Mouse (Mus musculus) retina, embryonic 14.5 days (tissue): ENCODE results near the gene Cdc6.
"Not testable (repeated sequence)": the region's sequence is repeated elsewhere in the genome, so short reads cannot be mapped to it uniquely, and the experiment has no call there.

Experiments
- DNase-seq: peaks from one replicate; pipeline ENCODE4 v3.0.0-alpha.2; 2015; ENCODE audit warnings: low spot score

The Cdc6 gene

DNA sequence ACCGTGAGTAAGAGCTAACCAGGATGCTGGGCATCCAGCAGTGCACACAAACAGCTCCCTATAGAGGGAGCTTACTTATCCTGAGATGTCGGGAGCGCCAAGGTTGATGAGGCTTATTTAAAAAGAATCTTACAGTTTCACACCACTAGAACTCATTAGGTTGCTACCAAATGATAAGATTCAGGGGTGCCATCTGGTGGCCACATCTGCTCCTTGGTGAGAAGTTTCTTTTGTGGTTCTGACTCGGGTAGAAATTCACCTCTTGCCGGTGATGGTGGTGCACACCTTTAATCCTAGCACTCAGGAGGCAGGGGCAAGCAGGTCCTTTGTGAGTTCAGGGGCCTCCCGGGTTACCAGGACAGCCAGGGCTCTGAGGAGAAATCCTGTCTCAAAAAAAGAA is 2.1 kb downstream of the Cdc6 start:
- peak; percentile 70 for DNase-seq

DNA sequence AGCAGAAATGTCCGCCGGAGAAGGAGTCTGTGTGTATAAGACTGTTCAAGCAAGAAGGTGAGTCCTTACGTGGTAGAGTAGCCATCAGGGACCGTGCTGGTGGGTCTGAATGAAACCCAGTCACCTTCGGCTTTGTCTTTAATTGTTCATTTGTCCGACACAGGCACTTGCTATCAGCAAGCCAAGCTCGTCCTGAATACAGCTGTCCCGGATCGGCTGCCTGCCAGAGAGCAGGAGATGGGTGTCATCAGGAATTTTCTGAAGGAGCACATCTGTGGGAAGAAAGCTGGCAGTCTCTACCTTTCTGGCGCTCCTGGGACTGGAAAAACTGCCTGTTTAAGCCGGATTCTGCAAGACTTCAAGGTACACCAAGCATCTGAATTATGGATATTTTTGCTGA is 2.8 kb downstream of the Cdc6 start:
- no peak for DNase-seq

DNA sequence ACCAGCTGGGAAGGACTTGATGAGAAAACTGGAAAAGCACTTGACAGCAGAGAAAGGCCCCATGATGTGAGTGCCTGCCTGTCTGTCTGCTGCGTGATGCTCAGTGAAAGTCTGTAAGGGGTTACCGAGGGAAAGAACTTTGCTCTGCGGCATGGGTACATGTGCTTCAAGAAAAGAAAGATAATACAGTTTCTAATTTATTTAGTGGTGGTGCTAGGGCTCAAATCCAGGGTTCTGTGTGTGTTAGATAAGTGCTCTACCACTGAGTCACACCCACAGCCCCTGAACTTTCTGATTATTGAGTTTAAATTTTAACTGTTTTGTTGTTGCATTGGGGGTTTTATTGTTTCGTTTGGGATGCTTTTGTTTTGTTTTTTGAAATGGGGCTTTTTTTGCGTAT is 3.9 kb downstream of the Cdc6 start:
- DNase-seq: no peak

DNA sequence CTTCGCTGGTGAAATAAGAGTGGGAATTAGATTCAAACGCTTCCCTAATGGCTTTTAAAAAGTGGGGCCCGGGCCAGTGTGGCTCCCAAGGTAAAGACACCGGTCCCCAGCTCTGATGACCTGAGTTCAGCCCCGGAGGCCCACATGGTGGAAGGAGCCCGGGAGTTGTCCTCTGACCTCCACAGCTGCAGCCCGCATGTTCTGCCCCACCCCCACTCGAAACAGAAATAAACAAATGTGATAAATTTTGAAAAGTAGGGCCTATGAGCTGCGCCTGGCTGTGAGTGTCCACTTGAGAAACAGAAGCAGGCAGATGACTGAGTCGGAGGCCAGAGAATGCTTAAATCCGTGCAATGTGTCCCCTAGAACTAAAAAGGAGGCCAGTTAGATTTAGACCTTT is 6.6 kb downstream of the Cdc6 start:
- DNase-seq: no peak

DNA sequence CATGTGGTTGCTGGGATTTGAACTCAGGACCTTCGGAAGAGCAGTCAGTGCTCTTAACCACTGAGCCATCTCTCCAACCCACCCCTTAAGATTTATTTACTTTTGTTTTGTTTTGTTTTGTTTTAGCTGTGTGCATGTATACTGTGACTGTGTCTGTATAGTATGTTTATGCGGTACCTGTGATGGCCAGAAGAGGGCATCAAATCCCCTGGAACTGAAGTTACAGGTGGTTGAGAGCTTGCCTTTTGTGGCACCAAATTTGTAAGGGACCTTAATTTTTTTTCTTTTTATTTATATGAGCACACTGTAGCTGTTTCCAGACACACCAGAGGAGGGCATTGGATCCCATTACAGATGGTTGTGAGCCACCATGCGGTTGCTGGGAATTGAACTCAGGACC is 8.8 kb downstream of the Cdc6 start:
- DNase-seq: not testable (repeated sequence)

DNA sequence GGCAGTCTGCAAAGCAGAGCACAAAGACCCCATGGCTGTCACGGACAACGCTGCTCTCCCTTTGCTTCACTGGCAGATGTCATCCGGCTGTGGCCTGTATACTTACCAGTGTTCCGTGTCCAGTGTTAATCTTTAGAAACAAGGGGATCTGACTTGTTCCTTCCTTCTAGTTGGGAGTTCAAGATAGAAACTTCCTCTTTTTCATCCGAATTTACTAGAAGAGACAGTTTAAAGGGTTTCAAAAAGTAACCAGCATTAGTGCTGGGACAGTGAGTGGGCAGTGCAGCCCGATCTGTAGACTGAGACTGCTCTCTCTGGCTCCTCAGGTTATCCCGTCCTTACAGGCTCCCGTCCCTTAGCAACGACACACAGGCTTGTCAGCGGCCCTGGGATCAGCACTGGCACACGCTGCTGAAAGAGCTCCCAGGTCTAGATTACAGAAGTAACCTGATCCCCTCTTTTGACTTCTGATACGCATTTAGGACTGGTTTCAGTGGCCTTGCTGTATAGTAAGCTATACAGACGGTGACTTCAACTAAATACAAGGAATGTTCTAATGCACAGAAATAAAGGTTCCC is 9.9 kb downstream of the Cdc6 start:
- DNase-seq: no peak

DNA sequence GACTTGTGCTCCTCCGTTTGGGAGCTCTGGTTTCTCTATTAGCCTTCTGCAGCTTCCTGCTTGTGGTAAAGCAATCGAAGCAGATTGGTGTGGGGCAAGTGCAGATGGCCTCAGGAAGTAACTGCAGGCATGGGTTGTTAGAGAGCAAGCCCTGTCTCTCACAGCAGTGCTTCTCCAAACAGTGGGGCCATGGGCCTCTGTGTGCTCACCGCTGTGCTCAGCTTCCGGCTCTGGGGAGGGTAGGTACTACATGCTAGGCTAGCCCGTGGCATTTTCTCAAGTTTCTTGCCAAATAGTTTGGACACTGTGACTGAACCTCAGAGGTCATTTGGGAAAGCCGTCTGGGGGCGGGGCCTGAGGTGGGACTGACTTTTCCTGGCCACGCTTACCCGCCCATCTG is 10.6 kb downstream of the Cdc6 start:
- DNase-seq: no peak

DNA sequence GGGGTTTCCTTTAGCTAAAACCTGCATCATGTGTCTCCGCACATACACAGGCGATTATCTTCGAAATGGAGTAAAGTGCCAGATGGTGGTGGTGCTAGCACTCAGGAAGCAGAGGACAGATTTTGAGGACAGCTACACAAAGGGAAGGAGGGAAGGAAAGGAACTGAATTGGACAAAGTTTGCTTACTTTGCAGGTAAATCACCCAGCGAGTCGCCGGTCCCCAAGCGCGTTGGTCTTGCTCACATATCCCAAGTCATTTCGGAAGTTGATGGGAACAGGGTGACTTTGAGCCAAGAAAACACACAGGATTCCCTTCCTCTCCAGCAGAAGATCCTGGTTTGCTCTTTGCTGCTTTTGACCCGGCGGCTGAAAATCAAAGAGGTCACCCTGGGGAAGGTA is 11.4 kb downstream of the Cdc6 start:
- DNase-seq: no peak

DNA sequence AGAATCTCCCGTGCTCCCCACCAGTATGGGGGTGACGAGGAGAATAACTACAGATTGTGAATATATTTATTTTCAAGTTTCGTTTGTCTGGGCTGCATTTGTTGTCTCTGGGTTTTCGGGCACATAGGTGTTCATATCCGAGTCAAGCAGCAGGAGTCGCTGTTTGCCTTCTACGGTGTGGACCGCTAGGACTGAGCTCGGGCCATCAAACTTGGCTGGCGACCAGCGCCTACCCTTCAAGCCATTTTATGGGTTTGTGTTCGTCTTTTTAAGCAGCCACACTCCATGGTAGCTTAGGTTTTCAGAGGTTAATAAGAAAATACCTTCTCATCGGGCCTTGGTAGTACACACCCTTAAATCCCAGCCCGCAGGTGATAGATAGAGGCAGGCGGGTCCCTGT is 14.2 kb downstream of the Cdc6 start:
- peak; percentile 77 for DNase-seq

DNA sequence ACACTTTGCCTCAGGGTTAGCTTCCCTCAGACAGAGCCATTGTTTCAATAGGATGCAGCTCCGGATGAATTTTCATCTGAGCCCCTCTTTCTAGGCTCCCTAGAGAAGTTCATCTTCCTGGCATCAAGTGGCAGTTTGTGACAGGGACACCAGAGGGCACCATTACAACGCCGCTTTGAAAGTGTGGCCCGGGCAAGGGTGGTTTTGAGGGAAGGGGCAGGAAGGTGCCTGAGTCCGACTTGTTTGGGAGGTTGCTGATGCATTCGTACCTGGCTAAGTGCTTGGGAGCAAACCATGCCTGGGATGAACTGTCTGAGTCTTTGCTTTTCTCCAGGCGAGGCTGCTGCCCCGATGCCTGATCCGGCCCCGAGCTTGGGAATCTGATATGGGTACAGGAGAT is 14.7 kb downstream of the Cdc6 start:
- DNase-seq: peak; percentile 88

DNA sequence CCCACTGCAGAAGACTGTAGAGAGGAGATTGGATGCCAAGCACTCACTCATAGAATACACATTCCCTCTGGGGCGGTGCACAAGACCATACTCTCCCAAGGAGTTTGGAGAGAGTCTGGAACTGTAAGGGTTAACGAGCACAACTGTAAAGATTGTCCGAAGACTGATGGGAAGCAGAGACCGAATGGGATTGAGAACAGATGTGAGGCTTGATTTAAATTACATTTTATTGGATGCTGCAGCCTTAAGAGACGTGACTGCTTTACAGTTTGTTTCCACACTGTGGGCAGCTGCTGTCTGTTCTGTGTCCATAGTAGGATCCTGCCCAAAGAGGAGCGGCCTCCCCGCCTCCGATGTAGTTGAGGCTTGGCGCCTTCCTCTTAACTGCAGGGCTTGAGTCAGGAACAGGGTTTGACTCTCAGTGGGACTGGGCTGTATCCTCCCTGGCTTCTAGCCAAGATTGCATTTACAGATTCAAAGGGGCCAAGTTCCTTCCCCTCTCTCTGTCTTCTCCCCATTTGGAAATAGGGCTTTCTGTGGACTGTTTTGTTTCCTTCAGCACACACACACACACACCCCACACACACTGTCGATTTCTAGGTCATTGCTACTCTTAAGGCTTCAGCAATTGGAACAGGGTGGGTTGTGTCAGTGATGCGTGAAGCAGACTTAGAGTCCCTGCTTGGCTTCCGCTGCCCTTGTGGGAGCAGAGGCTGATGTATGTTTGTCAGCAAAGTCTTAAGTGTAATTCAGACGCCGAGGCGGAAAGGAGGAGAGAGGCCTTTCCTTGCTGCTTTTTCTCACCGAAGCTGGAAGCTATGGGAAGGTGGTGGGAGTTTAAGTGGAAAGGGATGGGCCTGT is 15.5 kb downstream of the Cdc6 start:
- DNase-seq: not testable (repeated sequence)

DNA sequence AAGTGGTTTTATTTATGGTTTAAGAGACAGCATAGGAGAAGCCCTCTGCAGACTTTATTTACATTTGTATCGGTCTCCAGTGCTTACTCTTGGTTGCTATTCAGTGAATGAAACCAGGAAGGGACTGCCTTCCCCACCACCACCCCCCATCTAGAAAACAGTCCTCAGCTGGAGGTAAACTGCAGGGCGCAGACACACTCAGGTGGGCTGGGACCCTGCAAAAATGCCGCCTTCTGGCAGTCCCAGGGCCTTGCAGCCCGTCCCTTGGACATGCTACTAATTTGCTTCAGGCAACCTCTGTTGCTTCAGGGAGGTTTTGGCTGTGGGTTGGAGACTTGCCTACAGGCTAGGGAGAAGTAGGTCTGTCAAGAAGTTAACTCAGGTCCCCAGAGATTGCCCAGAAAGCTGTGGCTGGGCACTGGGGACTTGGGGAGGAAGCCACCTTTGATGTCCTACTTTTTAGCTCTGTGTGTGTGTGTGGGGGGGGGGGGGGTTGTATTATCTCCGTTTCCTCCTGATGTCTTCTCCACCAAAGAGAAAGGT is 17.1 kb downstream of the Cdc6 start:
- no peak for DNase-seq

DNA sequence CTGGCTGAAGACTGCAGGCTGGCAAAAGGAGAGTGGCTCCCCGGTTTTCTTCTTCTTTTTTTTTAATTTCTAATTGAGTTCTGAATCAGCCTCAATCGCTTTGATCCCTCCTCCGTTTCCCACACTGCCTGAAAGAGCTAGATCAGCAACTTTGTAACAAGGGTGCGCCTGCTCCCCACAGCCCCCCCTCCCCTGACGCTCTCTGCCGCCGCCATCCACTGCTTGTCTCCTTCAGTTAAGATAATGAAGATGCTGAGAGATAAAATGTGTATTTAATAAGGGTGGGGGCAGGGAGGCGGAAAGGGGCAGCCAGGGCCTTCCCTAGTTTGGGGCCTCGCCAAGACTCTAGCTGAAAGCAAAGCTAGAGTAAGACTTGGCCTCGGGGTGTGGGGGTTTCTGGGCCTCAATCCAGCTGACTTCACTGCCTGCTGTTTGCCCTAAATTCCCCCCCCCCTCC is 17.7 kb downstream of the Cdc6 start:
- DNase-seq: peak; percentile 82

DNA sequence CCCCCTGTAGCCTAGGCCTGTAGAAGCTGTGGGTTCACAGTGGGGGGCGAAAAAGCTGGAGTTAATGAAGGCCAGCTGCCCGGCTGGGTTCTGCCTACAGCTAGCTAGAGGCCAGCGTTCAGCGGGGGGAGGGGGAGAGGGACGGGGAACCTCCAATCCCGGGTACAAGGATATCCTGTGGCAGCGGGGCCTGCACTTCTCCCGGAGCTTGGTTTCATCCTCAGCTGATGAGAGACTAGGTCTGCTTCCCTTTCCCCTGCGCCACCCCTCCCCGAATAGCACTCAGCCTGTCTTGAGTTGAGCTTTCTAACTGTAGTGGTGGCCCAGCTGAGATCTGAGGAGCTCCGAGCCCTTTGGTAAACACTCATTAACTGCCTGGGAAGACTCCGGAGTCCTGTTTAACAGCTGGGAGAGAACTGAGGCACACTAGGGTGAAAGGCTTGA is 18.3 kb downstream of the Cdc6 start:
- DNase-seq: peak; percentile 90

DNA sequence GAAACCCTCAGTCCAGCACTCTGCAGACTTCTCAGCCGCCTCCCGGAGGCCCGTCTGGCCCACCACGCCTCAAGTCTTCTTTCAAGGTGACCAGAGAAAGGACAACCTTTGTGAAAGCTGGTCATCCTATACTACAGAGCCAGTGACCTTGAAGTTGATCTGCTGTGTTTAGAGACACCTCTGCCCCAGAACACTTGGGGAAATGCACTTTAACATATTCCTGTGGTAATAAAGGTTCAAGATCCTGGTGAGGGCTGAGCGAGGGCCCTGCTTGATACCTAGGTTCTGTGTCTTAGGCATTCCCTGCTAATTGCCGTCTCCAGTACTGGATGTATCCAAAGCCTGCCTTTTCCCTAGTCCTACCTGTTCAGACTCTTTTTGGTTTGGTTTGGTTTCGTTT is 19.0 kb downstream of the Cdc6 start:
- no peak for DNase-seq

DNA sequence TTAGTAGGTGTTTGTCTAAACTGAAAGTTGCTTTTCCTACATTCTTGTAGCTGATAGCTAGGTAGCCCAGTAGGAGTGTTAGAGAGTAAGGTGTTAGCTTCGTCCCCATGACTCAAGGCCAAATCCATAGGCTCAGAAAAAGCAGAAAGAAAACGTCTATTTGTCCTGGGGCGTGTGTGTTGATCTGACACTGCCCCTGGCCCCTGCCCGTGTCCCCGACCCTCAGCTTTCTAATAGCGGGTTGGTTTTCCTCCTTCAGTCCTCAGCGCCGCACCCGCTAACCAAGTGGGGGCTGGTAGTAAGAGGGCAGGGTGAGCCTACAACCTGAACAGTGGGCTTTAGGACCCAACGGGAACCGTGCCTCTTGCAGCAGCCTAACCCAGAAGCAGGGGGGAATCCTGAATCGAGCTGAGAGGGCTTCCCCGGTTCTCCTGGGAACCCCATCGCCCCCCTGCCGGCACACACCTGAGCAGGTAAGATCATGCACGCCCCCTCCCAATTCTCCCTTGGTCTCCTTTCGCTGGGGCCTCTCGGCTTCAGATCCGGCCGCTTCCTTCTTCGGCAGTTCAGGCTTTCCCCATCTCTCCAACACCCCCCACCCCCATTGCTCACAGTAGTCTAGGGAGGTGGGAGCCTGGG is 20.0 kb downstream of the Cdc6 start, which contains the start of gene Rara:
Rara (plus strand) TSS at position 381 of the 639 bp plus-strand sequence.
- no peak for DNase-seq

DNA sequence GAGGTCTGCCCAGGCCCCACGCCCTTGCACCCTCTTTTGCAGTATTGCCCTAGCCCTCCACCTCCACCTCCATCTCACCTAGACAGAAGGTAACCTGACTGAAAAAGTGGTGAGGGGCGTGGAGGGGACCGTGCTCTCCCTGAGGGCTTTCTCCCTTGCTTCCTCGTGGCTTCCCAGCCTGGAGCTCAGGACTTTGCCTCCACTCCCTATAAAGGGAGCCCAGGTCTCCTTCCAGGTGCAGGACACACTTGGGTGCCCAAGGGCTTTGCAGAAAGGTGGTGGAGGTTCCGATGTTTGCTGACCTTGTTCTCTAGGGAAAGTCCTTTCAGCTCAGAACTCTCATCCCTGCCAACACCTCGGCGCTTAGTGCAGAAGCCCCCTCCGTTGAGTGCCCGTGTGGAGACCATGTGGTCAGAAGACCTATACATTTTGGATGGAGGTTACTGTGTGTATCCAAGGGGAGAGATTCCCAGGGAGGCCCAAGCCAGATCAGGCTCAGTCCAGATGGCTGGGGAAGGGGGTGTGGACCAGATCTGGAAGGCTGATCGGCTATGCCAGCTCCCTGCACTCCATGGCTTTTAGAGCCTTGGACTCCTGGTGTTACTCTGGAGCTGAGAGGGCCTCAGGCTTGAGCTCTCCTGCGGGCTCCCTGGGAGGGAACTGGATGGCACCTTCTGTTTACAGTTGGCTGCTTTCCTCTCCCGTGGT is 20.7 kb downstream of the Cdc6 start:
- no peak for DNase-seq

DNA sequence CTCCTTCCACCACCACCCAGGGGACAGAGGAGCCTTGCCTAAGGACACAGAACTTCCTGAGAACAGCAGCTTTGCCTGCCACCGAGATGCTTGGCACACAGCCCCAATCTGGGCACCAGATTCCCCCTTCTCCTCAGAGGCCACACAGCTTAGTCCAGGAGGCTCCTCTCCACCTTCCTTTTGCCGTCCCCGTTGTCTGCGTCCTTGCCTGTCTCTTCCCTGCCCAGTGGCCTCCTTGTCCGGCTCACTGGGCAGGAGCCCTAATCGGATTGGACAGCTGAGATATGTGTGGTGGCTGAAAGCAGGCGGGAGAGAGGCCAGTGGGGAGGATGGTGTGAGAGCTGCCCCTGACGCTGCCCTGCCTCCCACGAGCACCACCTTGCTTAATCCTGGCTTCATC is 21.9 kb downstream of the Cdc6 start:
- peak; percentile 88 for DNase-seq

DNA sequence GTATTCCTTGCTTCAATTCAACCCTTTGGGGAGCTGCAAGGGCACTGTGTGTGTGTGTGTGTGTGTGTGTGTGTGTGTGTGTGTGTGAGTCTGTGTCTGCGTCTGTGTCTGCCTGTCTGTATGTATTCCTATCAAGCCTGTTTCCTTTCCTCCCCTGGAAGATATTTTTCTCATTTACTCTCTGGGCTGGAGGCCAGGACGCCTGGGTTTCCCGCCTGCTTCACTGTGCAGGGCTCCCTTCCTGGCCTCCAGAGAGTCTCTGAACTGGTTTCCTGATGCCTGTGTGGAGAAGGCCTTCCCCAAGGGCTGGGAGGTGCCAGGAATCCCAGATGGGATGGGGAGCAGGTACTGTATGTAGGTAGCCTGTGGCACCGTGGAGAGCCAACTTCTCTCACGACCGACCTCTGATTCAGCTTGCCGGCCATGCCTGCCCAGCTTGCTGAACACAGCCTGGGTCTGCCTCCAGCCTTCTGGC is 22.6 kb downstream of the Cdc6 start:
- DNase-seq: no peak

DNA sequence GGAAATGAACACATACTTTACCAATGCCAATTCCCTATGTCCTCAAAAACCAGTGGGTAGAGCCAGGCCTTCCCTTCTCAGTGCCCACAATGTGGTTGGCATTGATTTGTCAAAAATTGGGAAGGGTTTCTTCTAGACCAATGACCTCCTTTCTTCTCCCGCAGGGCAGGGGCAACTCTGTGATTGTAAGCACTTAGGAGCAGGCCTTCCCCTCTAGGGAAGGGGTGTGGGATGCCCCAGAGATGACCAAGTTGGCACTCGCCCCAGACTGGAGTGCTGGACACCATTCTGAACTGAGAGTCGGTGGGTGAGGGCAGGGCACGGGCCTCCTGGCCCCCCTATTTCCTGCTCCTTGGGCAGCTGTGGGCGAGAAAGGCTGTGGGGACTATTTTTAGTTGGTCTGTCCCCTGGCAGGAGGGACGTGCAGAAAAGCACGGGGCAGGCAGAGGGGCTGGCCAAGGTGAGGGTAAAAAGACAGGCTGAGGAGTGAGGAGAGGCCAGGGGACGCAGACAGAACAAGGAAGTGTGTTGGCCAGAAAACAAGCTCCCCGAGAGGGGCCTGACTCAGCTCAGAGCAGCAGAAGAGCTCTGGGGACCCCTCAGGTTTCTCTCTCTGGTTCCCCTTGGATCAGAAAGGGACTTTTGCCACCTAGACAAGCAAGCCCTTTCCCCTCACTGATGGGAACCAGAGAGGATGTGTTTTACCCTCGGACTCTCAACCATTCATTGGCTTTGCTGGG is 23.3 kb downstream of the Cdc6 start:
- no peak for DNase-seq
